Mouse (Mus musculus) C2C12 (cell line): ENCODE data around the gene Aox2.

Experiments
- CEBPB ChIP-seq: IDR thresholded peaks from one replicate; pipeline ENCODE4 v1.6.1; 2011; ENCODE audit warnings: low read depth, mild to moderate bottlenecking, control low read depth, moderate library complexity
- CTCF ChIP-seq: IDR thresholded peaks from one replicate; pipeline ENCODE4 v1.5.1; 2011; ENCODE audit not compliant: control insufficient read depth, insufficient read depth, insufficient read length
- FOSL1 ChIP-seq: IDR thresholded peaks from one replicate; pipeline ENCODE4 v1.8.0; 2011; ENCODE audit warnings: mild to moderate bottlenecking, low read length; ENCODE audit not compliant: poor library complexity, insufficient read depth, severe bottlenecking
- MAX ChIP-seq: IDR thresholded peaks from one replicate; pipeline ENCODE4 v1.6.1; 2011; ENCODE audit warnings: mild to moderate bottlenecking, control low read depth

- TF ChIP-seq CTCF (no peak), MAX (no peak), FOSL1 (no peak), CEBPB (no peak)
Observed at GRCm38 (mm10) chr1:58341576-58341975, 63.5 kb downstream of the Aox2 start.
